Mouse (Mus musculus): ENCODE results near the gene Rnf224.

- TF ChIP-seq CTCF (IDR thresholded peaks at IDR 0.05; ENCODE audit: borderline replicate concordance, insufficient read depth, low read depth, low read length) = no peak
- no peak for TF ChIP-seq POLR2A (IDR thresholded peaks at IDR 0.05; ENCODE audit: borderline replicate concordance, insufficient read depth, low read length)
These were observed 32.9 kb downstream of the Rnf224 start for GRCm38 (mm10) chr2:25203631-25204214.

All from cerebellum, adult 2 months (tissue).